Mouse (Mus musculus): Measurements from ENCODE around the gene Noxa1.

DNA sequence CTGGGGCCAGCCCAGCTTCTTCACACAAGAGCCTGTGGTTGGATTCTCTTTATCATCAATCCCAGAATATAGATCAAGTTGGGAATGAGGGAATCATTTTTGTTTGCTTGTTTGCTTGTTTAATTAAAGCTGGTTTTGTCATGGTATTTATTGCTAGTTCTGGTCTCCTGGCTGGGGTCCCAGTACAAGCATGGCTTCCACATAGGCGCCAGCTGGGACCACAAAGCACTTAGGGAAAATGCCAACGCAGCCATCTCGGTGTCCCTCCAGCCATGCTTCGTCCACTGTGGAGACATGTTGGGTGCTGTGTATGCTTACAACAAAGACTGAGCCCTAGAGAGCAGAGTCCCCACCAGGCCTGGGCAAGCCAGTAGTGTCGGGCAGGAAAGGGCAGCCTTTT, 9.4 kb downstream of the Noxa1 start:
- TF ChIP-seq CTCF (IDR thresholded peaks at IDR 0.05; ENCODE audit: extremely low read depth, insufficient read length, insufficient replicate concordance, low read depth, low read length), result no peak
- TF ChIP-seq POLR2A (IDR thresholded peaks at IDR 0.05; ENCODE audit: low read depth, low read length), result no peak
